Mouse (Mus musculus) stomach, embryonic 16.5 days (tissue): Measurements from ENCODE around the gene Slc44a3. TPM values are rescaled to one million over a fixed set of nuclear protein-coding genes. Genes with fewer than 3 reads are reported as not detected.
"Not testable (repeated sequence)": the region's sequence is repeated elsewhere in the genome, so short reads cannot be mapped to it uniquely, and the experiment has no call there.

ENCODE experiments used
- ATAC-seq: fragments of 200-750 bp; cut with Nextera tagmentation; 2 replicates; pipeline ENCODE4 v1.8.0; 2017; ENCODE audit warnings: moderate number of reproducible peaks, moderate TSS enrichment; ENCODE audit not compliant: insufficient read depth, low FRiP score
- H3K27ac ChIP-seq: fragments of 300-500 bp; sonication (generic); 2 replicates; pipeline ENCODE4 v1.5.1; 2014; ENCODE audit warnings: low read length
- H3K27me3 ChIP-seq: fragments of 300-500 bp; sonication (generic); 2 replicates; pipeline ENCODE4 v1.6.1; 2014; ENCODE audit warnings: low read length, control low read depth, mixed read lengths; ENCODE audit not compliant: control insufficient read depth, insufficient read depth
- H3K36me3 ChIP-seq: fragments of 300-500 bp; sonication (generic); 2 replicates; pipeline ENCODE4 v1.6.1; 2014; ENCODE audit warnings: low read length; ENCODE audit not compliant: control insufficient read depth, insufficient read depth
- H3K4me1 ChIP-seq: fragments of 300-500 bp; sonication (generic); 2 replicates; pipeline ENCODE4 v1.6.1; 2014; ENCODE audit warnings: low read length, control low read depth, mixed read lengths; ENCODE audit not compliant: control insufficient read depth, insufficient read depth
- H3K4me2 ChIP-seq: fragments of 300-500 bp; sonication (generic); 2 replicates; pipeline ENCODE4 v1.6.1; 2014; ENCODE audit warnings: low read depth, low read length, mixed read lengths
- H3K4me3 ChIP-seq: fragments of 300-500 bp; sonication (generic); replicated peaks from 2 replicates; pipeline ENCODE4 v1.5.1; 2014; ENCODE audit warnings: mild to moderate bottlenecking, low read length
- H3K9ac ChIP-seq: fragments of 300-500 bp; sonication (generic); 2 replicates; pipeline ENCODE4 v1.6.1; 2014; ENCODE audit warnings: low read length
- H3K9me3 ChIP-seq: fragments of 300-500 bp; sonication (generic); replicated peaks from 2 replicates; pipeline ENCODE4 v1.6.1; 2016; ENCODE audit warnings: low read length, control low read depth; ENCODE audit not compliant: control insufficient read depth
- WGBS: fragments of 180-500 bp; shearing (Covaris S2); extraction: QIAGEN DNeasy Blood & Tissue Kit; methylation state at CpG from one replicate; pipeline ENCODE4 v1.1.7; 2014; 5-methylcytosine and 5-hydroxymethylcytosine counted together
- polyA plus RNA-seq: library from polyadenylated mRNA; unstranded; fragments of >200 nt; fragmentation: Nextera tagmentation; extraction: Ambion mirVana; gene quantifications from 2 replicates; pipeline ENCODE4 v1.2.1, GENCODE M21; 2015

Slc44a3 gene
- polyA plus RNA-seq, 1 experiment from 2014 or later = 41.5 TPM

DNA sequence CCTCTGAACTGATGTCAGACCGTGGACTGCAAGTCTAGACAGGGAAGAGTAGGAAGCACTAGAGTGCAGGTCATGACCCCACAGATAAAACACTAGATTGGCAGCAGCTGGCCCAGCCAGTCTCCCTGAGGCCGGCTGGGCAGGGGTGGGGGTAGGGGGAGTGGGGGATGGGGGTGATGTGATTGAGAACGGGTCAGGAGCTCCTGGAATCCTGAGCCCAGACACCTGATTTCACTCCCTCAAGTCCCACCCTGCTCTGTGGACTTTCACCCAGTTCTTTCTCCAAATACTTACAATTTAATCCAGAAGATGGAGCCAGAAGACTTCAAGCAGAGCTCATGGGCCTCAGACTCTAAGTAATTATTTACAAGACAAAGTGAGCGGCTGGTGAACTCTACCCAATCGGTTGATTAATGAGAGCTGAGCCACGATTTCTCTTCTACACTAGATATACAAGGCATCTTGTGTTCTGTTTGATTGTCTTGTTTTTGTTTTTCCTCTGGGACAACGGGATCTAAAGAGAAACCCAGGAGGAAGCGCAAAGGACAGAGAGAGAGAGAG lies 7.7 kb upstream of the Slc44a3 start:
- 7% methylated on average over 8 of the region's 8 CpGs for WGBS
- Histone ChIP-seq H3K4me2 (peak overlapping the region; percentile 23; the same call in 1 of the 2 replicates), H3K36me3 (no peaks in the 10 kb centered on the region), H3K27ac (no peak overlapping the region), H3K9ac (peak overlapping the region; percentile 49; the same call in 1 of the 2 replicates), H3K4me1 (peaks cover 9% of the 10 kb centered on the region; the same call in 1 of the 2 replicates), H3K27me3 (no peaks in the 10 kb centered on the region), H3K9me3 (no peaks in the 10 kb centered on the region), H3K4me3 (no peak overlapping the region)
- ATAC-seq = peak; percentile 75; the same call in 1 of the 2 replicates

DNA sequence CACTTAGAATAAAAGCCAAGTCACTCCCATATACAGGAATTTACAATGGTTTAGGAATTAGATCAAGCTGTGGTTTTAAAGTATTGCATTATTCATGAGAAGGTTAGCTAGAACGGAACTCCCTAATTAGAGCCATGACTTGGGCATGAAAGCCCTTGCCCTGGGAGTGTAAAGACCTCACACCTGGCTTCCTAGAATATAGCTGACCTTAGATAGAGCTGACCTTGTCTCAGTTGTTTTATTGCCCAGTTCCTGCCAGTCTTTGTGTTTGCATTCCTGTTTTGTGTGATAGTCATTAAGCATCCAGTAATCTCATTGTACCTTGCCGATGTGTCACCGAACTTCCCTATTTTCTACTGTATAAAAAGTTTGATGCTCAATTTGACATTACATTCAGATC lies 6.6 kb upstream of the Slc44a3 start:
- H3K9ac ChIP-seq, H3K4me2 ChIP-seq, ATAC-seq, H3K9me3 ChIP-seq, H3K36me3 ChIP-seq, H3K27me3 ChIP-seq, H3K4me1 ChIP-seq, H3K4me3 ChIP-seq, H3K27ac ChIP-seq: not testable (repeated sequence)
- 85% methylated on average over 3 of the region's 3 CpGs for WGBS

DNA sequence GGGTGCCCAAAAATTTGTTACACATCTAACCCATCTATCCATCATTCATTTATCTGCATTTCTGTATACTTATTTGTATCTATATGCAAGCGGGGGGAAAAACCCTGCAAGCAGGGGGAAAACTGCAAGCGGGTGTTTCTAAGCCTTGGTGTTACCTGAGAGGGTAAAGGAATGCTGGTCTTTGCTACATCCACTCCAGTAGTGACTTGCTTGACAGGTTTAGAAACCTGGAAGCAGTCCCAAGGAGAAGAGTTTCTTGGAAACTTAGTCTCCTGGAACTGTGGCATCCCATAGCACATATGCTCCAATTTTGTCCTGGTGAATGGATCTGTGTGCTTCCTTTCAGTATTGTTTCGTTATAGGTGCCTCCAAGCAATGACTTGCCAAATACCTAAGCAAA lies 5.8 kb upstream of the Slc44a3 start:
- Histone ChIP-seq H3K27me3 (no peaks in the 10 kb centered on the region), H3K27ac (no peak overlapping the region), H3K9ac (no peak overlapping the region), H3K36me3 (no peaks in the 10 kb centered on the region), H3K9me3 (no peaks in the 10 kb centered on the region), H3K4me3 (no peak overlapping the region), H3K4me1 (peaks cover 9% of the 10 kb centered on the region; the same call in 1 of the 2 replicates), H3K4me2 (no peak overlapping the region)
- WGBS = 85% methylated on average over 3 of the region's 3 CpGs
- ATAC-seq = no peak

DNA sequence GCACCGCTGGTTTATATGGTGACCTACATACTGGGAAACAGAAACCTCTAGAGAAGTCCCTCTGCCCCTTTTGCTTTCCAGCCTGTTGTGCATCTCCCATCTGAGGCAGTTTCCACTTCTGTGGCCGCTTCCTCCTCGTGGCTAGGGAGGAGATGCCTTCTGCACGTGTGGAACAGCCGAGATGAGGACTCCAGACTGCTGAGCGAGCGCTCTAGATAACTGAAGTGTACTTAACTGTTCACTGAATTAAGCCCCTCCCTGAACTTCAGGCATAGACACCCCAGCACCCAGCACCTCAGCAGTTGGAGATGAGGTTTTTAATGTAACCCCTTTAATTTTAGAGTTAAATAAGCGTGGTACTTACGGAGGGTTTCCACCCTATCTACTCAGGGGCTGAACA lies 4.6 kb upstream of the Slc44a3 start:
- H3K9me3 ChIP-seq = no peaks in the 10 kb centered on the region
- no peaks in the 10 kb centered on the region for H3K36me3 ChIP-seq
- no peak overlapping the region for H3K4me3 ChIP-seq
- no peak overlapping the region for H3K9ac ChIP-seq
- no peak overlapping the region for H3K27ac ChIP-seq
- 68% methylated on average over 9 of the region's 9 CpGs for WGBS
- H3K4me2 ChIP-seq = no peak overlapping the region
- H3K27me3 ChIP-seq = no peaks in the 10 kb centered on the region
- no peak for ATAC-seq
- peaks cover 16% of the 10 kb centered on the region for H3K4me1 ChIP-seq

DNA sequence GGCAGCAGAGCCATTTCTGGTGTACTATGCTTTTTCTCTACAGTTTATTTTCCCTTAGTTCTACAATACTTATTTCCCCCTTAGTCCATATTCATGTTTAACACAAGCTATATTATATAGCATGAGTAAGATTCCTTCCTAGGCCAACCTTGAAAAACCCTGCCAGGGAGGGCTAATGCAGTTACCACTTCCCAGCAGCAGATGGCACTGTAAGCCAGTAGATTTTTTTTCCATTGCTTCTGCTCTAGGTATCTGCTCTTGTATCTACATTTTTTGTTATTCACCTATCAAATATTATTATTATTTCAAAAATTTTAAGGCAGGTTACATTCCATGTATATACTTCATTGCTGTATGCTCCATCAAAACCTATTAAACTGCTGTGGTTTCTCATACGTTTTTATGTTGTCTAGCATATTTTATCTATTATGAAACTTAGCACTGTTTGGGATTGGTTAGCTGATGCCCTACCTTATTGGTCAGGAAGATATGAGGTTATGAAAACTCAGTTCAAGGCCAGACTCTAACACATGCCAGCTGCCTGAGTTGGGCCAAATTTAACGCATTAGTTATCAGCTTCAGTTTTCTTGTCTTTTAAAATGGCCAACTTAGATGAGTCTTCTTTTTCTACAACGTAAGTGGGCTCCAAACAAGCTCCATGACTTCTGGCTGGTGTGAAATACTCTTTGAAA lies 3.8 kb upstream of the Slc44a3 start:
- WGBS = 84% methylated on average over 3 of the region's 3 CpGs
- no peak overlapping the region for H3K27ac ChIP-seq
- no peaks in the 10 kb centered on the region for H3K9me3 ChIP-seq
- no peak overlapping the region for H3K4me3 ChIP-seq
- H3K36me3 ChIP-seq = no peaks in the 10 kb centered on the region
- no peak overlapping the region for H3K4me2 ChIP-seq
- no peaks in the 10 kb centered on the region for H3K27me3 ChIP-seq
- no peak for ATAC-seq
- H3K9ac ChIP-seq = no peak overlapping the region
- H3K4me1 ChIP-seq = peaks cover 19% of the 10 kb centered on the region

DNA sequence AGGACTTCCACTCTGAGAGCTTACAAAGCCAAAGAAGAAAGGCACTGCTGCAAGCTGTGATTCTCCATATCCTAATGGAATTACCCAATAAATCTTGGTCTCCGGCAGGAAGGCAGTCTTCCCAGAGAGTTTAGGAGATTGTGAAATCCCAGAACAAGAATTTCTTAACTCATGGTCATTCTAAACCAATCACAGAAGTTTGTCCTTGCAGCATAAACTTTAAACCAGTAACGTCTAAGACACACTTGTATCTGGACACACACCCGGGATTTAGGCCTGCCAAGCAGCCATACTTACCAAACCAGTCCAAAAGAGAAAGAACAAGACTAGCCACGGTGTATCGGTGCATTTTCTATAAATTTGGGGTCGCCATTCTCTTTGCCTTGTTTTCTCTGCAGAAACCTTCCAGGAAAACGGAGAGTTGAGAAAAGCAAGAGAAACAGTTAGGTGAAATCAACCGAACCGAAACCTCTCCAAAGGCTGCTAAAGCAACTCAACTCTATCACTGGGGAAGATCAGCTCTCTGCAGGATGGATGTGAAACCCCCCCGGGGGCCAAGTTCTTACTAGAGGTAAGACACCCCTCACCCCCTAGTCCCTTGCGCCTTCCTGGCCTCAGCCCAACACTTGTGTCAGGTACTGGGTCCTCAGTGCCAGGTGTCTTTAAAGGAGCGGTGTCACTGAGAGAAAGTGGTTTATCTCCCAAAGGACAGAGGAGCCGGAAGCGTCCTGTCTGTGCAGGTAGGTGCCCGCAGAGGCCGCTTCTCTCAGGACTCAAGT lies 645 bp downstream of the Slc44a3 start:
- peak overlapping the region; percentile 95 for H3K27ac ChIP-seq
- H3K4me2 ChIP-seq = peak overlapping the region; percentile 55
- no peaks in the 10 kb centered on the region for H3K9me3 ChIP-seq
- no peaks in the 10 kb centered on the region for H3K27me3 ChIP-seq
- peak overlapping the region; percentile 50 for H3K4me3 ChIP-seq
- ATAC-seq = peak; percentile 16; the same call in 1 of the 2 replicates
- H3K9ac ChIP-seq = peak overlapping the region; percentile 76
- 32% methylated on average over 16 of the region's 16 CpGs for WGBS
- H3K4me1 ChIP-seq = peaks cover 33% of the 10 kb centered on the region
- H3K36me3 ChIP-seq = no peaks in the 10 kb centered on the region

DNA sequence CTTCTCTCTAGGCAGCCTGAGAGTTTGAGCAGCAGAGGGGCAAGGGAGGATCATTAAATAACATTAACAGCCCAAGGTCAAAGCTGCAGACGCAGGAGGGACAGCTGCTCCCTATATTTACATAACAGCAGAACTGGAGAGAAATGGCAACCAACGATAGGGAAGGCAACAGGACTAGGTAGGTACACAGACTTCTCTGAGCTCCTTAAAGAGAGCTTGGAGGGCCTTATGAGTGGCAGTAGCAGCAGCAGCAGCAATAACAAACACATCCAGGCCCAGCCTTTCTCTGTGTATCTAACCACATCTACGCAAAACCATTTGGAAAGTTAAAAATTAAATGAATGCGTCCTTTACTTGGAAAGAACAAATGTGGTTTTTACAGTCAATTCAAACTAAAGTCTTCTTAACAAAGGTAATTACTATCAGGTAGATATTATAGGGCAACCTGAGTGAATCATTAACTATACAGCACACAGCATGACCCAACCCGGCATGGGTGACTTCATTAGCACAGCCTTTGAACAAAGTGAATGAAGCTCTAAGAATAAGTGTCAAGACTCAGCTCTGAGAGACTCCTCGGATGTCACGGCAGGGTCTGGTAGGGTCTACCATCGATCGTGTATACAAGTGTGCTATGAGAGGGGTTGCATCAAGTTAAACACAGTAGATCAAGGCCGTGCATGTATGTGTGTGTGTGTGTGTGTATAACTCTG lies 1.5 kb downstream of the Slc44a3 start:
- peak overlapping the region; percentile 95 for H3K27ac ChIP-seq
- H3K36me3 ChIP-seq = no peaks in the 10 kb centered on the region
- WGBS = 34% methylated on average over 10 of the region's 10 CpGs
- no peaks in the 10 kb centered on the region for H3K9me3 ChIP-seq
- H3K4me1 ChIP-seq = peaks cover 41% of the 10 kb centered on the region
- peak overlapping the region; percentile 50 for H3K4me3 ChIP-seq
- H3K27me3 ChIP-seq = no peaks in the 10 kb centered on the region
- peak; percentile 57 for ATAC-seq
- peak overlapping the region; percentile 55 for H3K4me2 ChIP-seq
- peak overlapping the region; percentile 76 for H3K9ac ChIP-seq

DNA sequence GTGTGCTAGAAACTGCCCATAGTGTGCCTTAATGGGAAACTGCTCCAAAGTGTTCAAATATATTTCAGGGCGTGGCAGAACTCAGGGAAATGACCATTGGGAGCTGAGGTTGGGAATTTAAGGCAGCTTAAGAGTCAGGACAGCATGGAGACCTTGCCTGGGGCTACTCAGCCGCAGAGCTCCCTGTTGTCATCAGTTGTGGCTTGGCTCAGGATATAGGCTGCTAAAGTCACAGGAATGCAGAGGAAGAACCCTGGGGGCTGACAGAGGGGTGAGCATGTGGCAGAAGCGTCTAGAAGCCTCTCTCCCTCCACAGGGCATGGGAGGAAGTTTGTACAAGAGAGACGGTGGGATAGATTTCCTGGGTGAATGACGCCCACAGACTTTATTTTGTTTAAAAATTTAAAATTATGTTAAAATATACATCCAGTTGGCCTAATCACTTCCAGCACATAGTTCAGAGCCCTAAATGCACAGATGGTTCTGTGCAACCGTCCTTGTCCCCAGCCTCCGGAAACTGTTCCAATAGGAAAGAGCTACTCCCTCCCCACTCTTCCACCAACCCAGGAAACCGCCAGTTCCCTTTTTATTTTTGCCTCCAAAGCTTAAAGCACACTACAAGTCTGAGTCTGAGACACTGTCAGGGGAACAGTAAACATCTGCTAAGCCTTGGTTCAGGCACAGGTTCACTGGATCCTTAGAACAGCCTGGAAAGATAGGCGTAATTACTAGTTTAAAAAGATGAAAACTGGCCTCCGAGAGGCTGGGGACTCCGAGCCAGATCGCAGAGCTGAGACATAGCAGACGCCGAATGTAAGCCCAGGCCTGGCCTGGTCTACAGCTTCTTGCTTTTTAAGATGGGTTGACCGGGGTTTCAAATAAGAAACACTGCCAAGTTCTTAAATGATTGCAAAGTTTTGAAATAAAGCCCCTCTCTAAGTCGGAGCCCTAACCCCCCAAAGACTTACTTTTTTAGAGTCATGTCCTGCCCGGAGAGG lies 5.8 kb downstream of the Slc44a3 start:
- Histone ChIP-seq H3K4me3 (no peak overlapping the region), H3K4me1 (peaks cover 31% of the 10 kb centered on the region), H3K27me3 (no peaks in the 10 kb centered on the region), H3K9ac (peak overlapping the region; percentile 23; the same call in 1 of the 2 replicates), H3K36me3 (no peaks in the 10 kb centered on the region), H3K4me2 (peak overlapping the region; percentile 12; the same call in 1 of the 2 replicates), H3K27ac (peak overlapping the region; percentile 91), H3K9me3 (no peaks in the 10 kb centered on the region)
- 46% methylated on average over 17 of the region's 17 CpGs for WGBS
- ATAC-seq = peak; percentile 62
